Mouse (Mus musculus): ENCODE results near the gene Klhl29. TPM values are rescaled to one million over a fixed set of nuclear protein-coding genes. Genes with fewer than 3 reads are reported as not detected.
A peak's percentile ranks its signal among the peaks of the same experiment; 100 is the strongest.

Klhl29 gene
- total RNA-seq, 2 experiments from 2014 or later, result 38.9 to 40.9 TPM

DNA sequence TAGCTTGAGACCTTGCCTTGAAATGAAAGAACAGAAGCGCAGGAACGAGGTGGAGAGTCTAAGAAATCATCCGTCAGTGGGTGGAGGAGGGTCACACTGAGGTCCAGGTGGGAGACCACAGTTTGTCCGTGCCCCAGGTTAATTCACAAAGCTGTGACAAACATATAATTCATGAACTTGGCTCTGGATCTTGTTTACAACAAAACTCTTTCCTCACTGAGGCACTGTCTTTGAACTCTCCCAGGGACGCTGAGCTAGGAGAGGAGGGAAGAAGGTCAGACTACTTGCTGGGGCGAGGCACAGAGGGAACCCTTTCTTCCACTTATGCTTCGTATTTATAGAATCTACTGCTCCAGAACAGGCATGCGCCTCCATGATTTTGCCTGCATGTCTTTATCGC lies 161.2 kb downstream of the Klhl29 start:
- DNase-seq (ENCODE audit: low spot score in 2 of 2), result no peak
- Histone ChIP-seq H3K27ac (peak overlapping the region; percentile 84), H3K4me3 (no peak overlapping the region)
- no peak for TF ChIP-seq CTCF (conservative IDR thresholded peaks at IDR 0.05)

DNA sequence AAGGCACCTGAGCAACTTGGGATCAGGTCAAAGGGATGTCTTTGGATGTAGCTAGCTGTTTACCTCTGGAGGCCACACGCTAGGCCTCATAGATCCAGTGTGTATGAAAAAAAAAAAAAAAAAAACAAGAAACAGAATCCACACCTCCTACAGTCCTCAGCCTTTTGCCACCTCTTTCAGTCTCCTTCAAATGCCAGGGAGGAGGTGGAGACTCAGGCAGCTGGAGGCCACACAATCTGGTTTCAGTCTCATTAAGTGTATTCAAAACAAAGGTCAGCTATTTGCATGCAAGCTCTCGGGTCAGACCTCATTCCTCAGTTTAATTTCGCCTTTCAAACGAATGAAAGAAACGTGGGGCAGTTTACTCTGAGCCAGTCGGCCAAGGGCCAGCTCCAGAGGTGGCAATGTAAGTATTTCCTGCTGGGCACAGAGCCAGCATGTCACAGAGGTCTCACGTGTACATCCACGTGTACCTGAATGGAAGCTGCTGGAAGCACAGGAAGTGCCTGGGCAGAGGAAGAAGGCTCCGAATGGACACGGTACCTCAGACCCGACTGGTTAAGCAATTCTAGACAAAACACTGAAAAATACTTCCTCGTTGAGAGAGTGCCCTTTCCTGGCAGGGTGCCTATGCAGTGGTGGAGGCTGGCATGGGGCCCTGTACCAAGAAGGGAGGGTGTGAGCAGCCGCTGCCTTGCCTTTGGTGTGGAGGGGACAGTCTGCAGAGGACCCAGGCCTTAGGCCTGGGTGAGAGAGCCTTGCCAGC lies 162.0 kb downstream of the Klhl29 start:
- peak in 1 of 2 experiments; percentile 57 for DNase-seq (ENCODE audit: low spot score in 2 of 2)
- Histone ChIP-seq H3K4me3 (no peak overlapping the region), H3K27ac (peak overlapping the region; percentile 84)
- no peak for TF ChIP-seq CTCF (conservative IDR thresholded peaks at IDR 0.05)

DNA sequence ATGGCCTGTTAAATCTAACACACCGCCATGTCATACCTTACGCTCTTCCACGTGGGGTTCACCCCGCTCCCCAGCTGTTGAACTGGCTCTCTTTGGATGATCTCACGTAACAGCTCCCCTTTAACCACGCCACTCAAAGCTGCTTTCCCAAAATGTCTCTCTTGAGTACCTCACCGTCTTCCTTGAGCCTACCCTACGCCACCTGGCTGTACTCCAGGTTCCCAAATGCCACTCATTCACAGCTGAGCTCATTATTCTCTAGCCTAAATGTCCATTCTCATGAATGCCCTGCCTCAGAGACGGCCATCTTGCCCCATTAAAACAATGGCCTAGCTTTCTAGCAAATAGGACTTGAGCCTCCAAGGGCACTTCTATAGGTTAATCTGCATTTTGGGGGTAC lies 163.6 kb downstream of the Klhl29 start:
- H3K27ac ChIP-seq, result peak overlapping the region; percentile 84
- TF ChIP-seq CTCF (conservative IDR thresholded peaks at IDR 0.05), result no peak
- no peak overlapping the region for H3K4me3 ChIP-seq
- DNase-seq (ENCODE audit: low spot score in 2 of 2), result no peak

DNA sequence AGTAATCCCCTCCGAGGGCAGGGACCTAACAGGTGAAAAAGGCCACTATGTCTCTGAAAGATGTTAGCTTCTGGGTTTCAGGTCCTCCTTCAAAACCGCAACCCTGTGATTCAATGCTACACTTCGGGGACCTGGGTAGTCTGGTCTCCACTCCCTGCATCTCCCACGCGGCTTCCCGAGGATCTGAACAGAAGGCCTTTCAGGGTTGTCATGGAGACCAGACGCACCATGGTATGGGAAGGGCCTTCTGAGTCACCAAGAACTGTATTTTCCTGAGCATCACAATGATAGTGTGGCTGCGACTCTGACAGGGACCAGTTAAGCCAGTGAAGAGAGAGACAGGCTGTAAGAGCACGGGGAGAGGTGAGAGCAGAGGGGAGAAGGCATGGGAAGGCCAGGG lies 164.7 kb downstream of the Klhl29 start:
- peak overlapping the region; percentile 84 for H3K27ac ChIP-seq
- TF ChIP-seq CTCF (conservative IDR thresholded peaks at IDR 0.05), result no peak
- DNase-seq (ENCODE audit: low spot score in 2 of 2), result peak; percentile 68 to 88
- H3K4me3 ChIP-seq, result no peak overlapping the region

DNA sequence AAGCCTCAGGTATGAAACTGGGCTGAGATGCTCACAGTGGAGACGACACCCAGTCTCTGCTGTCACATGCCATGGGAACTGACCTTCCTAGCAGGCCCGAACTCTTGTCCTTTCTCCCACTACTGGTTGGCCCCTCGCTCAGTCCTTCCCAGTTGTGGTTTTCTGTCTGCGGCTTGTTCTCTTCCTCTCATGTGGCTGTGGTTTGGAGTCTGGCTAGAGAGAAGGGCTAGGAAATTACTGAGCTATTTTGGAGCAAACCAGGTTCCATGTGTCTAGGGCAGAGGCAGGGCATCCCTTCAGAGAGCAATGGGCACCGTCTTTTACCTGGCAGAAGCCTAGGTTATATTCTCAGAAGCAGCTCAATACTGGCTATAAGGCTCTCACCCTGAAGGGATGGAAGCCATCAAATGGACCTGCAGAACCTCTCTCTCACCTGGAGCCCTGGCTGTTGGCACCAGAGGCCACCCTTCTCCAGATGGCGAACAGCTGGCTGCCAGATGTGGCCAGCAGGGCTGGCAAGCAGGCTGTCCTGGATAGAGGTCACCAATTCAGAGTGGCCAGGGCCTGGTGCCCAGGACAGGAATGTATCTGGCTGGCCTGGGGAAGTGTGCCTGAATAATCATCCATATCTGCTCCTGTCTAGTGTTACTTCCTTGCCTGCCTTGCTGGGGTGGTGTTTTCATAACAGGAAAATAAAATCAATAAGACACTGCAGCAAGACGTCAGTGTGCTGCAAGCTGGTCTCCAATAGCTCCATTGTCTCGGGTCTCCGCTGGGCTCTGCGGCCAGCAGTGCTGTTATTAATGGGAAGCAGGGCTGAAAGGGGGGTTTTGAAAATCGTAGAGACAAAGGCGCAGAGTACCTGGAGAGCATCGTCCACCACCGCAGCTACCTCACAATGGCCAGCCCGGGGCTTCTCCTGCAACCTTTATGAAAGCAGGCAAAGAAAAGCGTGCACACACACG lies 167.3 kb downstream of the Klhl29 start:
- Histone ChIP-seq H3K27ac (peak overlapping the region; percentile 67; the same call in 1 of the 2 replicates), H3K4me3 (no peak overlapping the region)
- DNase-seq (ENCODE audit: low spot score in 2 of 2), result no peak
- no peak for TF ChIP-seq CTCF (conservative IDR thresholded peaks at IDR 0.05)

DNA sequence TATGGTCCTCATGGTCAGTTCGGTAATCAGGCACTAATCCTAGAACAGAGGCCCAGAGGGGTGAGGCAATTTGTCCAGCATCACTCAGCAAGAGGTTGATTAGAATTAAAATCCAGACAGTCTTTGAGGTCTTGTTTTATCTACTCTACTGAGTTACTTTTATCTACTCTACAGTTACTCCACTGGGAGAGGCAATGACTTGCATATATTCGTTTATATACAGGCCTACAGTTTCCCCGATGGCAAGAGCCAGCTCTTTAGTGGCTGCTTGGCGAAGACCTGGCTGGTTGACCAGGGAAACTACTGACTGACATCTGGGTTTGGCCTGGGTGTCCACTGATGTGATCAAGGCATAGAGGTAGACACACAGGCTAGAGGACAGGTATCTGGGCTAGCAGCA lies 168.3 kb downstream of the Klhl29 start:
- H3K4me3 ChIP-seq, result no peak overlapping the region
- no peak for DNase-seq (ENCODE audit: low spot score in 2 of 2)
- peak overlapping the region; percentile 87; the same call in 1 of the 2 replicates for H3K27ac ChIP-seq
- no peak for TF ChIP-seq CTCF (conservative IDR thresholded peaks at IDR 0.05)

DNA sequence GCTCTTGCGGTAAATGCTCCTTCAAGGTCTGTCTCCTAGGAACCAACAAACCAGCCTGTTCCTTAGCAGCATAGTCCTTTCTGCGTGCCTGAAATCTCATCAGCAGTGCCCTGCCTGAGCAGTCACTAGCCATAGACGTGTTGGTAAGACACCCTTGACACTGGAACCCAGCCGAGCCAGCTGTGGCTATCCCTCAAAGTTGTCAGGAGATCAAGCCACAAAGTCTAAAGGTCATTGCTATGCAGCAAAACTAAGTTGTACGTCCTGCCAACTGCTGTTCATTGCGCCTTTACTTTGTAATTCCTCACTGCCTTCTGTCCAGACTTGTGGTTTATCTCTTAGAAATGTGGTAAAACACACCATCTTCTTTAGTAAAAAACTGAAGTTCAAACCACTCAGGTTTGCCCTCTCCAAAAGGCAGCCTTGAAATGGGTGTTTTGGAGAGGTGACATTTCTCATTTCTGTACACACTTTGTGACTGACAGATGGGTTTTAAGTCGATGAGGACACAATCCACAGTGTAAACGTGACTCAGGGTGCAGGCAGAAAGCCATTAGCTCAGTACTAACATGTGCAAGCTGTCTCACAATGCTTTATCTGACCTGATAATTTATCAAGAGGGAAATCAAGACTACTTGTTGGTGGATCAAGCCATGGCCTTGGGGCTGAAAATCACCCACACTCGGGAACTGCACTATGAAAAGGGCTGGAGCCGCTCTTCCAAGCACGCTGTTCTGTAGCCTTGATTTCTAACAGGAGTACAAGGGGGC lies 171.2 kb downstream of the Klhl29 start:
- TF ChIP-seq CTCF (conservative IDR thresholded peaks at IDR 0.05), result no peak
- DNase-seq (ENCODE audit: low spot score in 2 of 2), result no peak
- no peak overlapping the region for H3K4me3 ChIP-seq
- H3K27ac ChIP-seq, result peak overlapping the region; percentile 87

DNA sequence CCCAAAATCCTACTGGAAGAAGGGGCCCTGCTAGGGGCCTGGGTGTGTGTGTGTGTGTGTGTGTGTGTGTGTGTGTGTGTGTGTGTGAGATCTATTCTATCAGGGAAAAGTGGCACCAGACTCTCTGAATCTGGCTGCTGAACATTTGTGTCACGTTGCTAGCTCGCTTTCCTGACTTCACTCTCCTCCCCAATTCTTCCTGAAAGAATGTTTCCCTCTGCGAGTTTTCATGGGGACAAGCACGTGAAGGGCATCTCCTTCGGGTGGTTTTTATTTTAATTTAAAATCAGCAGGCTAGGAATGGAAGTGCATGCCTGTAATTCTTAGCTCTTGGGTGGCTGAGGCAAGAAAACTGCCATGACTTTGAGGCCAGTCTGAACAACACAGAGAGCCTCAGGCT lies 172.1 kb downstream of the Klhl29 start:
- DNase-seq (ENCODE audit: low spot score in 2 of 2), result no peak

DNA sequence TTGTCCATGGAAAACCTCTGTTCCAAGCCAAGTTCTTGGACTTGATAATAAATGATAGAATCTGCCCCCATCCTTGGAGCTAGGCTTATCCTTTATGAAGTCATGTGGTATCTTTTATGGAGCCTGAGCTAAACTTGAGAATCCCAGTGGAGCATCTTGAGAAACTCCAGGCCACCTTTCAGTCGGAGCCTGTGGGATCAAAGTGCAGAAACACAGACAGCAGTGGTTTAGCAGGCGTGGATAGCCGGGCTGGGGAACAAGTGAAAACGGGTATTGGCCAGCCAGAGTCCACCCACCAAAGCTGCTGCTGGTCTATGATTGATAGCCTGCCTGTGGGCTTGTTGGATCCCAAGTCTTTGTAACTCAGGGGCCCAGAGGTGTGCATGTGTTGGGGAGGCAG lies 177.2 kb downstream of the Klhl29 start:
- DNase-seq (ENCODE audit: low spot score in 2 of 2), result no peak
- Histone ChIP-seq H3K4me3 (no peak overlapping the region), H3K27ac (no peak overlapping the region)
- no peak for TF ChIP-seq CTCF (conservative IDR thresholded peaks at IDR 0.05)

More for the DNA sequence above, 172.1 kb downstream of the Klhl29 start:
- Histone ChIP-seq H3K4me3 (no peak overlapping the region), H3K27ac (peak overlapping the region; percentile 87)
- TF ChIP-seq CTCF (conservative IDR thresholded peaks at IDR 0.05), result no peak

DNA sequence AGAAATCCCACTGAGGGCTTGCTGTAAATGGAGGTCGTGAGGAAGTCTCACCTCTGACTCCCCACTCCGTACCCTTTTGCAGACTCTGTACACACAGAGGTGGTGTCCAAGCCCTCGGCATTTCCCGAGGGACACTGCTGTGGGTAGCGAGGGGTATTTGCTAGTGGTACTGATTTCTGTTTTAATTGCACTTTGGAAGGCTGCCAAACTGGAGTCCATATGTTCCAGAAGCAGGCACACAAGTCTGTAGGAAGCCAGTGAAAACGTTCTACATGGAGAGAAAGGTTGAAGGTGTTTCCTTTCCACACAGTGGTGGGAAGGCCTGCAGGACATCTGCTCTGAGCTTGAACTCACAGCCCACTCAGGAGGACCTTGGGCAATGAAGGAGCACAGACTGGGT lies 181.3 kb downstream of the Klhl29 start:
- DNase-seq (ENCODE audit: low spot score in 2 of 2), result no peak
- 0 out of 2 replicates have a peak overlapping the region, but pooled peaks have one; percentile 10 for H3K27ac ChIP-seq
- no peak for TF ChIP-seq CTCF (conservative IDR thresholded peaks at IDR 0.05)
- H3K4me3 ChIP-seq, result no peak overlapping the region

DNA sequence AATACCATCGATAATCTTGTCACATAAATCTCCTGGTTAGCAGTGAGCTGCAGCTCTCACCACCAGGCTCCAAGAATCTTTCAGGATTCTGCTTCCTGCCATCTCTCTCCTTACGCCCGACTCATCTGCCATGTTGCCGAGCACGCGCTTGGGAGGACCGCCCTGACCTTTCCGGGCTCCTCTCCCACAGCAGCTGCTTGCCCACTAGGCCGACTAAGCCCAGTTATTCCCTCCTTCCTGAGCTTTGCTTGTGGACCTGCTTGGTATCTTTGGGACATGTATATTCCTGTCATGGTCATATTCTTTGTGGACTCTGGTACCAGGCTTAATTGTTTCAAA lies 183.1 kb downstream of the Klhl29 start:
- TF ChIP-seq CTCF (conservative IDR thresholded peaks at IDR 0.05), result no peak
- H3K27ac ChIP-seq, result peak overlapping the region; percentile 75
- no peak for DNase-seq (ENCODE audit: low spot score in 2 of 2)
- no peak overlapping the region for H3K4me3 ChIP-seq

DNA sequence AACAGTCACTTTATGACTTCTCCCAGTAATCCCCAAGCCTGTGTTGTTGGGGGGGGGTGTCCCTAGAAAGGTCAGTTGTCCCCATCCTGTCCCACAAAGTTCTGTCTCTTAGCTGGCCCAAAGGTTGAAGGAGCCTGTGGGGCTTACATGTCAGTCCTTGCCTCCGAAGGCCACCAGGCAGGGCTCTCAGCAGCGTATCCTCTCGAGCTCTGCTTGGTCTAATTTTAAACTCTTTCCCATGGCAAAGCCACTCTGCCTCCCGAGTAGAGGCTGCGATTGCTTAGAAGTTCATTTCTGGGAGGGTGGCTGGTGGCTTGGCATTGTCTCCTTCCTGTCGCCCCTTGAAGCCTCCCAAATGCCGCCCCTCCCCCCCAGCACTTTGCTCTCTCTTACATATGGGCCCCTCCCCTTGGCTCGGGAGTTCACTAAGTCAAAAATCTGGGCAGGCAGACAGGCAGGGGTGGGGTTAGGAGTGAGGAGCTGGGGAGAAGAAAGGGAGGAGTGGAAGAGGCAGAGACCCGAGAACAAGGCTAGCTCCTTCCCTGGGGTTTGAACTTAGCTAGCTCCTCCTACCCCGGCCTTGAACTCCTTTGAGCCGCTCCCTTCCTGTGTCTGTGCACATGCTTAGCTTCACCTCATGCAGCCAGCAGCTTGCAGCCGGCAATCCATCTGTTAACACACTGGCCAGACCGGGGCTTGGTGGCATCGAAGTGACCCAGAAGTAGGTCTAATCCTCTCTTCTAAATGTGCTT lies 183.7 kb downstream of the Klhl29 start:
- TF ChIP-seq CTCF (conservative IDR thresholded peaks at IDR 0.05), result no peak
- Histone ChIP-seq H3K27ac (peak overlapping the region; percentile 75), H3K4me3 (no peak overlapping the region)
- DNase-seq (ENCODE audit: low spot score in 2 of 2), result no peak

All from layer of hippocampus, adult 2 months (tissue).